Mouse (Mus musculus): ENCODE measurements around the gene Rbck1. TPM values are rescaled to one million over a fixed set of nuclear protein-coding genes. Genes with fewer than 3 reads are reported as not detected.
"Not testable (repeated sequence)": the region's sequence is repeated elsewhere in the genome, so short reads cannot be mapped to it uniquely, and the experiment has no call there.

Rbck1 gene
- polyA plus RNA-seq, 1 experiment from 2014 or later = 88.1 TPM

DNA sequence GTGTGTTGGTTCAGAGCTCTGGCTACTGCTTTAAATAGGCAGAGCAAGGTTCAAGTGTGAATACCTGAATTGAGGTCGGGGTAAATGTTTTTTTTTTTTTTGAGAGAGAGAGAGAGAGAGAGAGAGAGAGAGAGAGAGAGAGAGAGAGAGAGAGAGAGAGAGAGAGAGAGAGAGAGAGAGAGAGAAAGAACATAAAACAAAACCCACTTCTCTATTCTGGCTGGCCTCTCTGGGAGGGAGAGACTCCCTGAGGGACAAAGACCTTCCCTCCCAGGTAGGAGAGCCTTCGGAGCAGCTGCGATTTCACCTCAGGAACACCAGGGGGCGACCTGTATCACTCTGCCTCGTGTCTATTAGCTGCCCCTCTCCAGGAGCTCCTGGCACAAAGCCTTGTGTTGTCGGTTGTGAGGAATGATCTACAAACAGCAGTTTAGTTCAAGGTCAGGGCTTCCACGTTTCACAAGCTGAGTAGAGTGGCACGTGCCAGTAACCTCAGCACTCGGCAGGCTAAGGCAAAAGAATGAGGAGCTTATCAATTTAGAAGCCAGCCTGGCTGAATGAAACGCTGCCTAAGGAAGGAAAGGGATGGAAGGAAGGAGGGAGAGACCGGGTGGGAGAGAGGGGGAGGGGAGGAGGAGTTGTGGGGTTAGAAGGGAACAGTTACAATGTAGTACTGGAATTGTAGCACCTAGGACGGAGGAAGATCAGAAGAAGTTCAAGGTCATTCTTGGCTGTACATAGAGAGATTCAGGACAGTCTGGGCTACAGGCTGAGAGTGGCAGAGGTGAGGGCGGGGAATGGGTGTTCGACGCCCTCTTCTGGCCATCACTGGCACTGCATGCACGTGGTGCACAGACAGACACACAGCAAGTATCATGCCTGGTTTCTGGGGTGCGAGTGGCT, 31.0 kb upstream of the Rbck1 start:
- Histone ChIP-seq H3K4me1 (replicated peaks; ENCODE audit: control insufficient read depth, insufficient read depth, low read length) (peaks cover 9% of the 10 kb centered on the region), H3K27ac (ENCODE audit: low read length) (peak overlapping the region; percentile 14; the same call in 1 of the 2 replicates), H3K4me2 (ENCODE audit: low read depth, low read length) (peak overlapping the region; percentile 42), H3K4me3 (ENCODE audit: low read length) (no peak overlapping the region), H3K9ac (ENCODE audit: low read length) (no peak overlapping the region), H3K27me3 (ENCODE audit: control insufficient read depth, insufficient read depth, low read depth, low read length) (no peaks in the 10 kb centered on the region), H3K9me3 (ENCODE audit: control insufficient read depth, low read length) (no peaks in the 10 kb centered on the region), H3K36me3 (ENCODE audit: control insufficient read depth, insufficient read depth, low read length) (no peaks in the 10 kb centered on the region)
- WGBS = 10% methylated on average over 17 of the region's 17 CpGs
- peak; percentile 74 for ATAC-seq (ENCODE audit: low read depth)

DNA sequence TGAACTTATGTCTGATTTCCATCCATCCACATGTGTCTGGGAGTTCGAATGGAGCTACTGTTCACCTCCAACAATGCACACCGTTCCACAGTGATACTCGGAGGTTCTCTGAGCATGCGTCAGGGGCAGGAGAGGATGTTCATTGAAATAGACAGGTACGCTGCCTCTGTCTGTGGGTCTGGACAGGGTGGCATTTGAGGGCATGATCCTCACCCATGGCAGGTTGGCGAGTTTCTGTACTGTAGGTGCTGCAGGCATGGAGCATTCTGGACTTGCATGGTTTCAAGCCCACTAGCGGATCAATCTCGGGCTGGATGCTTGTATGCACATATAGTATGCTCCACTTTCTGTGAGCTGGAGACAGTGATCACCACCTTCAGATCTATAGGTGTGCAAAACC, 28.7 kb upstream of the Rbck1 start:
- H3K9ac ChIP-seq (ENCODE audit: low read length) = no peak overlapping the region
- H3K4me1 ChIP-seq (replicated peaks; ENCODE audit: control insufficient read depth, insufficient read depth, low read length) = peaks cover 9% of the 10 kb centered on the region
- H3K4me3 ChIP-seq (ENCODE audit: low read length) = no peak overlapping the region
- H3K27ac ChIP-seq (ENCODE audit: low read length) = no peak overlapping the region; the same call in 1 of the 2 replicates
- no peak overlapping the region for H3K4me2 ChIP-seq (ENCODE audit: low read depth, low read length)
- H3K27me3 ChIP-seq (ENCODE audit: control insufficient read depth, insufficient read depth, low read depth, low read length) = no peaks in the 10 kb centered on the region
- H3K36me3 ChIP-seq (ENCODE audit: control insufficient read depth, insufficient read depth, low read length) = no peaks in the 10 kb centered on the region
- ATAC-seq (ENCODE audit: low read depth) = no peak
- no peaks in the 10 kb centered on the region for H3K9me3 ChIP-seq (ENCODE audit: control insufficient read depth, low read length)
- WGBS = 85% methylated on average over 8 of the region's 8 CpGs

DNA sequence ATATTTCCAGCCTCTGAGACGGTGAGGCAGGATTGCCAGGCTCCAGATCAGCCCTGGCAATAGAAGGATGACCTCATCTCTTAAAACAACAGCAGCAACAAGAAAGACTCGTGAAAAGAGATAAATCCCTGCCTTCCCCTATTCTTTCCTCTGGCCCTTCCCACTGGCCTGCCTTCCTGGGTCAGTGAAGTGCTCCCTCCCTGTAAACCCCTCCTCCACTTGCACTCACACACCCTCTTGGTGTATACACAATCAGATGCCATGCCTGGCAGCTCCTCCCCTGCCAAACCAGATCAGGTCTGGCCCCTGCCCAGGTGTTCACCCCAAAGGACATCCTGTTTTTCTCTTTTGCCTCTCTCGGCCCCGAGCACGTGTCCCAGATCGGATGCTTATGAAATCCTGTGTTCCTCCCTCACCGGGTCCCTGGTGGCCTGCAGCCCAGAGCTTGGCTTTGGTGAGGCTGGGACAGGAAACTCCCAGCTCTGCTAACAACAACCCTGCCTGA, 27.9 kb upstream of the Rbck1 start:
- Histone ChIP-seq H3K4me2 (ENCODE audit: low read depth, low read length) (no peak overlapping the region), H3K4me1 (replicated peaks; ENCODE audit: control insufficient read depth, insufficient read depth, low read length) (peaks cover 9% of the 10 kb centered on the region), H3K9ac (ENCODE audit: low read length) (no peak overlapping the region), H3K27me3 (ENCODE audit: control insufficient read depth, insufficient read depth, low read depth, low read length) (no peaks in the 10 kb centered on the region), H3K36me3 (ENCODE audit: control insufficient read depth, insufficient read depth, low read length) (no peaks in the 10 kb centered on the region), H3K27ac (ENCODE audit: low read length) (peak overlapping the region; percentile 68), H3K4me3 (ENCODE audit: low read length) (no peak overlapping the region), H3K9me3 (ENCODE audit: control insufficient read depth, low read length) (no peaks in the 10 kb centered on the region)
- ATAC-seq (ENCODE audit: low read depth) = peak; percentile 79
- WGBS = 19% methylated on average over 7 of the region's 7 CpGs

DNA sequence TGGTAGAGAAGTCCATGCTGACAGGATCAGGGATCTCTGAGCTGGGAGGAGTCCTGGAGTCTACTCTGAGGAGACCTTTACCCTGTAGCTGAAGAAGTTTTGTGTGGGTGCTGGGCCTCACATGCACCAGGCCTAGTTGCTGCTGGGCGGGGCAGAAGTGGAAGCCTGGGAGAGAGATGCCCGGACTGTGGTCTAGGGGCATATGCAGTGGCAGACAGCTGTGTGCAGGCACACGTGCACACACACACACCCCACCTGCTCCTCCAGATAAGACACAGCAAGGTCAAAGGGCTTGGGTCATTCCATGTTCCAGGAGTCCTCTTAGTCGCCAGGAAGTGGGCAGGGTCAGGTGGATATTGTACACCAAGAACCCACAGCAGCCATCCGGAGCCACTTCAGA, 27.2 kb upstream of the Rbck1 start:
- Histone ChIP-seq H3K27me3 (ENCODE audit: control insufficient read depth, insufficient read depth, low read depth, low read length) (no peaks in the 10 kb centered on the region), H3K4me1 (replicated peaks; ENCODE audit: control insufficient read depth, insufficient read depth, low read length) (peaks cover 9% of the 10 kb centered on the region), H3K4me3 (ENCODE audit: low read length) (no peak overlapping the region), H3K36me3 (ENCODE audit: control insufficient read depth, insufficient read depth, low read length) (no peaks in the 10 kb centered on the region), H3K9me3 (ENCODE audit: control insufficient read depth, low read length) (no peaks in the 10 kb centered on the region), H3K4me2 (ENCODE audit: low read depth, low read length) (no peak overlapping the region), H3K27ac (ENCODE audit: low read length) (peak overlapping the region; percentile 68), H3K9ac (ENCODE audit: low read length) (no peak overlapping the region)
- WGBS = 32% methylated on average over 5 of the region's 5 CpGs
- no peak for ATAC-seq (ENCODE audit: low read depth)

DNA sequence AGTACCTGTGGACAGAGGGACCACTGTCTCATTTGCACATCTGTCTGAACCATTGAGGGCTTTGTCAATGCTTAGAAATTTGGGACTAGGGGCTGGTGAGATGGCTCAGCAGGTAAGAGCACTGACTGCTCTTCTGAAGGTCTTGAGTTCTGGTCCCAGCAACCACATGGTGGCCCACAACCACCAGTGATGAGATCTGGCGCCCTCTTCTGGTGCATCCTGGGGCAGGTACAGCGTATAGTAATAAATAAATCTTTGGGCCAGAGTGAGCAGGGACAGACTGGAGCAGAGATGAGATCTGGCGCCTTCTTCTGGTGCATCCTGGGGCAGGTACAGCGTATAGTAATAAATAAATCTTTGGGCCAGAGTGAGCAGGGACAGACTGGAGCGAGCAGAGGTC, 26.5 kb upstream of the Rbck1 start:
- not testable (repeated sequence) for H3K4me3 ChIP-seq (ENCODE audit: low read length); H3K36me3 ChIP-seq (ENCODE audit: control insufficient read depth, insufficient read depth, low read length); H3K4me2 ChIP-seq (ENCODE audit: low read depth, low read length); ATAC-seq (ENCODE audit: low read depth); H3K4me1 ChIP-seq (replicated peaks; ENCODE audit: control insufficient read depth, insufficient read depth, low read length); H3K27ac ChIP-seq (ENCODE audit: low read length); H3K9me3 ChIP-seq (ENCODE audit: control insufficient read depth, low read length); H3K9ac ChIP-seq (ENCODE audit: low read length); H3K27me3 ChIP-seq (ENCODE audit: control insufficient read depth, insufficient read depth, low read depth, low read length)
- 71% methylated on average over 5 of the region's 5 CpGs for WGBS

DNA sequence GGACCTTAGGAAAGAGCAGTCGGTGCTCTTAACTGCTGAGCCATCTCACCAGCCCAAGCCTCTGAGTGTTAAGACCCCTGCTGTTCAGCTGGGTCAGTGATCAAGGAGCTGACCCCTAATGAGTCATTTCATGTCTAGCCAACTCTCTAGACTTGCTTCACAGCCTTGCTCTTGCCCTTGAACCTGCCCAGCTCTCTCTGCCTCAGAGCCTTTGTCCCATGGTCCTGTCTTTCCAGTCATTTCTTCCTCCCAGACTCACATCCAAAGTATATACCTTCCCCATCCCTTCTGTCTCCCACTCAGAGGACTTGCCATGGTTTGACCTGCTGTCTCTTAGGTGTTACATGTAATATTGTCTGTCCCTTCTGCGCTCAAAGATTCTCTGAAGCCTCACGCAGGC, 24.8 kb upstream of the Rbck1 start:
- Histone ChIP-seq H3K4me1 (replicated peaks; ENCODE audit: control insufficient read depth, insufficient read depth, low read length) (peaks cover 9% of the 10 kb centered on the region), H3K9me3 (ENCODE audit: control insufficient read depth, low read length) (no peaks in the 10 kb centered on the region), H3K9ac (ENCODE audit: low read length) (no peak overlapping the region), H3K27me3 (ENCODE audit: control insufficient read depth, insufficient read depth, low read depth, low read length) (no peaks in the 10 kb centered on the region), H3K27ac (ENCODE audit: low read length) (no peak overlapping the region), H3K4me3 (ENCODE audit: low read length) (no peak overlapping the region), H3K36me3 (ENCODE audit: control insufficient read depth, insufficient read depth, low read length) (no peaks in the 10 kb centered on the region), H3K4me2 (ENCODE audit: low read depth, low read length) (no peak overlapping the region)
- no peak for ATAC-seq (ENCODE audit: low read depth)
- WGBS = 86% methylated on average over 3 of the region's 3 CpGs

DNA sequence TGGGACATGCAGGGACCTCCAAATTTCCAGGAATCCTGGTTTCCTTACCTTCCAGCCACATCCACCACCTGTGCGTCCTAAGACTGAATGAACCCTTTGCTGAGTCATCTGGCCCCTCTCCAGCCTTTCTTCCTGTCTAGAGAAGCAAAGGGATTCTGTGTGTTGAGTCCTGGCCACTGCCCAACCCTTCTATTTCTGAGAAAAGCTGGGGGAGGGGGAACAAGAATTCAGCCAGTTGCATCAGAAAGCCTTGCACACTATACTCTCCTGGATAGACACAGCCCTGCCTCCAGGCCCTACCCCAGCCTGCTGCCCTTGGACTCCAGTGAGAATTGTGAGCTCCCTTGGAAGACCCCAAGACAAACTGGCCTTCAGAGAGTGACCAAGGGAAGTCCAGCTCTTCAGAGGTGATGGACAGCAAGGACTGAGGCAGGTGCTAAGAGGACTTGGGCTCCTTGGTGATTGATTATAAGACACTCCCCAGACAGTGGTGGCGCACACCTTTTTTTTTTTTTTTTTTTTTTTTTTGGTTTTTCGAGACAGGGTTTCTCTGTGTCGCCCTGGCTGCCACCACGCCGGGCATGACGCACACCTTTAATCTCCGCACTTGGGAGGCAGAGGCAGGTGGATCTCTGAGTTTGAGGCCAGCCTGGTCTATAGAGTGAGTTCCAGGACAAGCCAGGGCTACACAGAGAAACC, 17.5 kb upstream of the Rbck1 start:
- Histone ChIP-seq H3K36me3 (ENCODE audit: control insufficient read depth, insufficient read depth, low read length) (no peaks in the 10 kb centered on the region), H3K4me3 (ENCODE audit: low read length) (no peak overlapping the region), H3K4me1 (replicated peaks; ENCODE audit: control insufficient read depth, insufficient read depth, low read length) (peaks cover 5% of the 10 kb centered on the region; the same call in 1 of the 2 replicates), H3K9me3 (ENCODE audit: control insufficient read depth, low read length) (no peaks in the 10 kb centered on the region), H3K27ac (ENCODE audit: low read length) (no peak overlapping the region), H3K9ac (ENCODE audit: low read length) (no peak overlapping the region), H3K27me3 (ENCODE audit: control insufficient read depth, insufficient read depth, low read depth, low read length) (no peaks in the 10 kb centered on the region), H3K4me2 (ENCODE audit: low read depth, low read length) (no peak overlapping the region)
- peak; percentile 76 for ATAC-seq (ENCODE audit: low read depth)
- 77% methylated on average over 8 of the region's 8 CpGs for WGBS

DNA sequence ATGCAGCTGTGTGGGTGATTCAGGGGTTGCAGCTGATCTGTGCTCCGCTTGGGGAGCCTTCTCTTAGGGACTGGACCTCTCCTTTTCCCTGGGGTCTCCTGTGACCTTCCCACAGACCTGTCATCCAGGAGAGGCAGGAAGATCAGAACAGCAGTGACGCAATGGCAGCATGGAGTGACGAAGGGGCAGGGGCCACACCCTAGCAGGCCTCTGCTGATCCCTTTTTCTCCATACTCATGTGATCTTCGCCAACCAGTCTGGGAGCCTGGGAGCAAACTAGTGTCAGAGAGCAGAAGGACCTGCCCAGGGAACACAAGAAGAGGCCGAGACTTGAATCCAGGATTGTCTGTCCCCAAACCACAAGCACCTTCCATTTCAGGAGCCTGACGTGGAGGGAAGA, 16.8 kb upstream of the Rbck1 start:
- Histone ChIP-seq H3K9me3 (ENCODE audit: control insufficient read depth, low read length) (no peaks in the 10 kb centered on the region), H3K4me3 (ENCODE audit: low read length) (no peak overlapping the region), H3K4me2 (ENCODE audit: low read depth, low read length) (no peak overlapping the region), H3K9ac (ENCODE audit: low read length) (no peak overlapping the region), H3K36me3 (ENCODE audit: control insufficient read depth, insufficient read depth, low read length) (no peaks in the 10 kb centered on the region), H3K4me1 (replicated peaks; ENCODE audit: control insufficient read depth, insufficient read depth, low read length) (peaks cover 9% of the 10 kb centered on the region; the same call in 1 of the 2 replicates), H3K27ac (ENCODE audit: low read length) (no peak overlapping the region), H3K27me3 (ENCODE audit: control insufficient read depth, insufficient read depth, low read depth, low read length) (no peaks in the 10 kb centered on the region)
- ATAC-seq (ENCODE audit: low read depth) = no peak
- 83% methylated on average over 6 of the region's 6 CpGs for WGBS

DNA sequence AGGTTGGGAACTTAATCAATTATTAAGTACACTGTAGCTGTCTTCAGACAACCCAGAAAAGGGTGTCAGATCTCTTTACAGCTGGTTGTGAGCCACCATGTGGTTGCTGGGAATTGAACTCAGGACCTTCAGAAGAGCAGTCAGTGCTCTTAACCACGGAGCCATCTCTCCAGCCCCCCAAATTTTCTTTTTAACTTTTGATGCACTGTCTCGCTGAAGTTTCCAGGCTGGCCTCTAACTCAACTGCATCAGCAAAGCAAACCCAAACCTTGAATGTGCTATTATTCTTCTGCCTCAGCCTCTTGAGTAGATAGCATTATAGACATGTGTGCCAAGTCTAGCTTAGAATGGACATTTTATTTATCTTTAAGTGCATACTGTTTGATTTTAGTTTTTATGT, 15.3 kb upstream of the Rbck1 start:
- Histone ChIP-seq H3K9me3 (ENCODE audit: control insufficient read depth, low read length) (no peaks in the 10 kb centered on the region), H3K27ac (ENCODE audit: low read length) (no peak overlapping the region), H3K4me1 (replicated peaks; ENCODE audit: control insufficient read depth, insufficient read depth, low read length) (peaks cover 11% of the 10 kb centered on the region), H3K9ac (ENCODE audit: low read length) (no peak overlapping the region), H3K4me3 (ENCODE audit: low read length) (no peak overlapping the region), H3K4me2 (ENCODE audit: low read depth, low read length) (no peak overlapping the region), H3K36me3 (ENCODE audit: control insufficient read depth, insufficient read depth, low read length) (no peaks in the 10 kb centered on the region), H3K27me3 (ENCODE audit: control insufficient read depth, insufficient read depth, low read depth, low read length) (peaks cover 2% of the 10 kb centered on the region; the same call in 1 of the 2 replicates)
- WGBS = 73% methylated on average over 2 of the region's 2 CpGs
- no peak for ATAC-seq (ENCODE audit: low read depth)

Measured in lung, embryonic 16.5 days (tissue).